Mouse (Mus musculus) gastrocnemius, postnatal 4 days (tissue): ENCODE measurements around the gene Tiam2. TPM values are rescaled to one million over a fixed set of nuclear protein-coding genes. Genes with fewer than 3 reads are reported as not detected.

Experiments used
- DNase-seq, 2 experiments: peaks; one replicate each; pipeline ENCODE4 v3.0.0; 2021 to 2022; ENCODE audit warnings: low spot score in 2 of 2, mixed read lengths in 2 of 2
- total RNA-seq, 2 experiments: library from RNA; stranded (reverse); gene quantifications; 2 replicates each; pipeline ENCODE4 v1.2.3; 2021

Tiam2 gene
- total RNA-seq, 2 experiments from 2014 or later = 8.4 to 9.7 TPM

DNA sequence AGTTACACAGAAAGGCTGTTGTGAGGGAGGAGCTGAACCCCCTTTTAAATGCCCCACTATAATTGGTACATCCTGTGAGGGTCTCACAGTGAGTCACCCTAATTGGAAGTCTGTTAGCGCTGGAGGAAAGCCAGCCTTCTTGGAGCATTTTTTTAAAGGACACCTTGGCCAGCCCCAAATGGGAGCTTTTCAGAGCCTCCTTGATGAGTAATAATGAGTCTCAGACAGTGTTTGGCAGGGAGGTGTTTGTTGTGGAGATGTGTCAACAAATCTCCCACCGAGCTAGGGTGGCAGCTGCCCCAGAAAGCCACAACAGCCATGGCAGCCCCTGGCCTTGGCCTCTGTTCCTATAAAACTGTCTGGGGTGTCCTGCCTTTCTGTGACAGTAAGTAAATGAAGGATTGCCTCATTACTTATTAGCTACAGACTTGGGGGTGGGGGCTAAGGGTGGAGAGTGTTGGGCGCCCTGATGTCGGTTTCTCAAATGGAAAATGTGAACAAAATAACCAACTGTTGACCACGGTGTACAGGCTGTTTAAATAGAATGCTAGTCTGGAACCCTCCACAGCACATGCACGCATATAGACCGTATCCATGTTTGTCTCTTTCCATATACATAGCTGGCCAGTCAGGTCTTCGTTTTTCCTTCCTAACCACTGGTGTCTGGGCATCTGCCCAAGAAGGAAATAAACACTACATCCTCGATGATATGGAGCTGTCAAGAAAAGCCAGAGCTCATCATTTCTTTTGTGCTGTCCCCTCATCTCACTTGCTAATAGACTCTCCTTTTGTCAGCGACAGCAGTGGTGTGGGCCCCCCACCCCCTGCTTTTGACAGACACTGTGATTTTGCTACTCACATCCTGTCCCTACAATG, 116.4 kb downstream of the Tiam2 start:
- no peak for DNase-seq

DNA sequence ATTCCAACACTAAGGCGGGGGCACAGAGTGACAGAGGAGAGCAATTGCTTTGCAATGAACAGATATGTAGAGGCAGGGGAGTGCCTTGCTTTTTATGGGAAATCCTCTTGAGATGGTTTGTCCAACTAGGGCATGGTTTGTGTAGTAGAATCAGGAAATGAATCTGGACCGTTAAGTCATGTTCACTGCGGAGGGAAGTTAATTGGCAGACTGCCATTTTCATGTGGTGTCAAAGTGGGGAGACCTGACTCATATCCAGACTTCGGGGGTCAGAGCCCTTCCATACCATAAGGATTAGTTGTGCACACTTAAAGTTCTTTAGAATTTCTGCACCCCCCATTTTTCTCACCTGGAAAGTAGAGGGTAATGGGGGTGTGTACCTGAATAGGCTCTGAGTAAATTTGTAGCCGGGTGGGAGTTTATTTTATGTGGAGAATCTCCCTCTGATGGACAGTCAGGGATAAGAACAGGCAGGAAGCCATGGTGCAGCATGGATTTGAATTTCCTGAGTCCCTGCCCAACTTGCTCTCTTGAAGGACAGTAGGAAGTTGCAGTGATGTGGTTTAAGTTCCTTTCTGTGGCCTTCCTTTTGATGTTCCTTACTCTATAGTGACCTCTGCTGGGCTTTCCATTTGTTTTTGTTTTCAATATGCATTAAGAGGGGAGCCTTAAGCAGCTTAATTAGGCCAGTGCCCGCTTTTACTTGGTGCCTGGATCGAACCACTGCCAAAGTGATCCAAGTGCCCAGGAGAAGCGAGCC, 120.0 kb downstream of the Tiam2 start:
- no peak for DNase-seq

DNA sequence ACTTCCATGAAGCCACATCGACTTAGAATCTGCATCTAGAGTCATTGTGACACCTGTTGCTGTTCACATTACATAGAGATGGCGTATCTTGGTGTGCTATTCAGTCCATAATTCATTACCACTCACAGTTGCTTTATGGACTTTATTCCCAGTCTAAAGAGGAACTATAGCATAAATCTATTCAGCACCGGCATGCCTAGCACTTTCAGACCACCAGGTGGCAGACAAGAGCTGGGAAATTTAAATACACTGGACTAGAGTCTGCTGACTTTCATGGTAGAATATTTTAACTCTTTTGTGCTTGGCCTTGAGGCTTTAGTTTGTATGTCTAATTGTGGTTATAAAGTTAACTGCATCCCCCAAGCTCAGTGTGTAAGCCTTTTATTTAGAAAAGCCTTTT, 122.4 kb downstream of the Tiam2 start:
- DNase-seq = peak; percentile 35 to 44

GRCm38 (mm10) chr17:3451077-3451476, 124.7 kb downstream of the Tiam2 start:
- peak in 1 of 2 experiments; percentile 44 for DNase-seq

- no peak for DNase-seq
Observed at GRCm38 (mm10) chr17:3452571-3453311, 126.4 kb downstream of the Tiam2 start.

DNA sequence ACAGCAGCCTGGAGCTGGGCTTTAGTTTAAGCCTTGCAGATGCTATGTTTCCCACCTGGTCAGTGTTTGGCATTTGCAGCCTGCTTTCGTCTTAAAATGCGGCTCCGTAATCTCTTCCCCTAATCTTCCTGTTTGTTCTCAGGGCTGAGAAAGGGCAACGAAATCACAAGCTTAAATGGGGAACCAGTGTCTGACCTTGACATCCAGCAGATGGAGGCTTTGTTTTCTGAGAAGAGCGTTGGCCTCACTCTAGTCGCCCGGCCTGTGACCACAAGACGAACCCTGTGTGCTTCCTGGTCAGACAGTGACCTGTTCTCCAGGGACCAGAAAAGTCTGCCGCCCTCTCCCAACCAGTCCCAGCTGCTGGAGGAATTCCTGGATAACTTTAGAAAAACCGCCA, 127.6 kb downstream of the Tiam2 start:
- no peak for DNase-seq

DNA sequence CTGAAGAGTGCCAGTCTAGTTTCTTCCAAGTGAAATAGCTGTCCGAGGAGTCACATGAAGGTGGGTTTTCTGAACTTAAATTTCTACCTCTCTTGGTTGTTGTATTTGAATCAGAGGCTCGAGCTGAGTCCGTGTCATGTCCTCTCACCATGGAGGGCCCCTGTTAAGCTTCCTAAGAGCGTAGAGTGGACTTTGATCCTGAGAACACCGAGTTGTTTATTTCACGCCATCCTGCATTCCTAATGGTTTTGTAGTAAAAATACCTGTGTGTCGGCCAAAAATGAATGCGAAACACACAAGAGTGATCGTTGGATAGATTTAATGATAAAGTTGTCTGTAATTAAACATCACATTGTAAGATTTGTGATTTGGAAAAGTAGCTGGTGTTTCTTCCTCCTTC, 128.5 kb downstream of the Tiam2 start:
- no peak for DNase-seq

- no peak for DNase-seq
Observed at GRCm38 (mm10) chr17:3457914-3458681, 131.7 kb downstream of the Tiam2 start.

DNA sequence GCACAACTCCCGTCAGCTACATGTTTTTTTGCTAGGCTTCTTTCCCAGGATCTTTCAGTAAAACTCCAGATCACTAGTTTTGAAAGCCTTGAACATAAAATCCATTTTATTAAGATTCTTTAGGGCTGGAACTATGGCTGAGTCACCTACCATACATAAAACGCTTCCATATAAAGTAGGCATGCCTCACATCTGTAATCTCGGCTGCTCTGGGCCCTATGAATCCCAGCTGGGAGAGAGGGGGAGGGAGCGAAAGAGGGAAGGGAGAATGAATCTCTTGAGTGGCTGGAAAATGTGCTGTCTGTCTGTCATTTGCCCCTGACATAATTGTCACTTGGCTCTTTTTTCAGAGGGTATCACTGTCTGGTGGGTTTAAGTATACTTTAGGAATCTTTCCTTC, 139.5 kb downstream of the Tiam2 start:
- DNase-seq = no peak

GRCm38 (mm10) chr17:3466681-3467080, 140.3 kb downstream of the Tiam2 start:
- no peak for DNase-seq

DNA sequence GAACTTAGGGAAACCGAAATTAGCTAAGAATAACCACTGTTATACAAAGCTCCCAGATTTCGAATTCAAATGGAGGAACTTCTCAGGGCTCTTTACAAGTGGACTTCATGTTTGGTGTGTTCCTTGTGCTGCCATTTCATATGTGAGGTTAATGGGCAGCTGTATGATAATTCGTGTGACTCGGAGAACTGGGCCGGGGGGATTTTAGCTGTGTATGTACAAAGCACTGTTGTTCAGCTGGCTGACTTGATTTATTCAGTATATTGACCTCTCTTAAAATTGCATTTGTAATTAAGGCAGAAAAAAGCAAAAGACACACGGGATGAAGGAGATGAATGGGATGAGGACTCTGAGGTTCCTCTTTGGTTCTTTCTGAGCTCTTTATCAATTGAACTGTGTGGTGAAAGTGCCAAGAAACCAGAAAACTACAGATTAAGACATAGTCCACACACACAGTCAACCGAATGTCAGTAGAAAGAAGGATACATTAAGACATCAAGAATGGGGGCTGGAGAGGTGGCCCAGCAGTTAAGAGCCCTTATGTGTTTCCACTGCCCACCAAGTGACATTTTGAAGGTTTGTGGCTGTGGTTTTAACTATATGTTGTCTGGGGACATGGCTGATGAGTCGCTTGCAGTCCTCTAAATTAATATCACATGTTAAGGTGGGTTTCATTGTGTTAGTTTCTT, 141.4 kb downstream of the Tiam2 start:
- no peak for DNase-seq

DNA sequence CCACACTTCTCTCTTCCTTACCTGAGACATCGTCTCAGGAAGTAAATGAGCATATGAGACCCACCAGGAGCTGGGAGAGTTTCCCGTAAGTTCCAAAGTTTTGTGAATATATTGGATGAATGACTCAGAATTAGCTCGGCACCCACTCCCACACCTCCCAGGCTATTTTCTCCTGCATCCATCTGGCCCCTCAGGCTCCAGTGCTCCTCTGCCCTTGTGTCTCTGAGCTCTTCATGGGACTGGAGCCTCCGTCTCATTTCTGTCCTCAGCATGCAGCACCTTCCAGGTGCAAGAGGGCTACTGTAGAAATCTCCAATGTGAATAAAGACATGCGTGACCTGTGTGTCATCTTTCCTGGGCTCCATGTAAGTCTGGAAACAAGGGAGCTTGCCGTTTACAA, 145.6 kb downstream of the Tiam2 start:
- DNase-seq = no peak

DNA sequence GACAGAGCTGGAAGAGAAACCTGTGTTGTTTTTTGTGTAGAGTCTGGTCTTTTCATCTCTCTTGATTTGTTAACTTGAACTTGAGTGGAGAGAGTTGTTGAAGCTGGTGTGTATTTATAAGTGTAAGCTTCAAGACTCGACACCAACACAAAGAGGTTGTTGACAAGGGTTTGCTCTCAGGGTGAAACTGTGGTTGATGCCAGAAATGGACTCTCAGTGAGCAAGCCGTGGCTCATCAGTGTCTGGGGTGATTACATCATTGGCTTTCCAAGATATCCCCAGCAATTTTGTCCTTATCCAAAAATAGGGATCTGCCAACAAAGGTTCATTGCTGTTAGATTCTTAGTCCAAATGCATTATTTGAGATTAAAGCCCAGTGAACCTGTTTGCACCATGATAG, 150.2 kb downstream of the Tiam2 start:
- no peak for DNase-seq

DNA sequence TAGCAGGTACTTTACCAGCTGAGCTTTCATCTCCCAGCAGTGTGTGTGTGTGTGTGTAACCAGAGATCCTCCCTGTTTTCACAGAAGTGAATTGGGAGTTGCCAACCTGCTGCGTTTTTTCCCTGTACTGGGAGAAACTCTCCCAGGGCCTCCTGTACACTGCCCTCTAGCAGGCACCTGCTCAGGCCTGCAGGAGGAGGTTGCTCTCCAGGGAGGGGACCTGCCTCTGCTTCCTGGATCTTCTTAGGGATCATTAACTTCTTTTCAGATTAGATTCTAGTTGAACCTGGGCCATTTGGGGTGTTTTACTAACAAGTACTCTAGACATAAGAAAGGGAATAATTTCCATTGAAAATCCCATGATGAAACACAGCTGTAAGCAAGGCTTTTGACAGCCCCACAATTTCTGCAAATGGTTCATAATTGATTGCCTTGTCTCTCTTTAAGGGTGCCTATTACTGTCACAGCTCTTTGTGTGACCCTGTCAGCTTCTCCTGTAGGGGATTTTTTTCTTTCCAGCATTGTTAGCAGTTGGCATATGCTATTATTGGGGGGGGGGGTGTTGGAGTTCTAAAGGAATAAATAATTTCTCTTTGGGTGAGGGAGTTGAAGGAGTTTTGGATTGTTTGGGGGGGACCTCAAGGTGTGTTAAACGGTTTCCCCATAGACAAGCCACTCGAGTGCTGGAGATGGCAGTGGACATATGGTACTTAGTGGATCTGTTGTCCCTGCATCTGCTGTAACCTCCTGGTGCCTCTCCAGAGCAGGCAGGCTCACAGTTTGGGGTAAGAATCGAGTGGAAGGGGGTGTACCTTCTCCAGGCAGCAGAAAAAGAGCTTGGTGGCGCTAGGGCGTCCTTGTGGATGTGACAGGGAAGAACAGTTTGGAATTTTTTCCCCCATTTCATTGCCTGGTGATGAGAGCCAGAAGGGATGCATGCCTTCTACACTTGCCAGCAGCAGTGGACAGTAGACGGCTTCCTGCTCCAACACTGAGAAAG, 155.5 kb downstream of the Tiam2 start:
- DNase-seq = no peak

DNA sequence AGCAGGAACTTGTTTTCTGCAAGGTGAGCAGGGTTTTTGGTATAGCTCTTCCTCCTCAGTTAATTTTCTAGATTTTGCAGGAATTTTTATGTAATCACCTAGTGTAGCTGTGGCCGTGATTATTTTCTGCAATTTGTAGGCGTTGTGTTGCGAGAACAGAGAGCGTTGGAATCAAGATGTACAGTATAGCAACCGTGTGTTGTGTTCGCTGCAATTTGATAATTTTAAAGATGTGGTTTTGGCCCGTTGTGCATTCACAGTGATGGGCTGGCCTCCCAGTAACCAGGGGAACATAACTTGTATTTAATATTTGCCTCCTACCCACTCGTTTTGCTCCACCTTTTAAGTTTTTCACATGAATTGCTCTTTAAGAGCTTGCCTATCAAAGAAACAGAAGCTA, 156.7 kb downstream of the Tiam2 start:
- DNase-seq = no peak

DNA sequence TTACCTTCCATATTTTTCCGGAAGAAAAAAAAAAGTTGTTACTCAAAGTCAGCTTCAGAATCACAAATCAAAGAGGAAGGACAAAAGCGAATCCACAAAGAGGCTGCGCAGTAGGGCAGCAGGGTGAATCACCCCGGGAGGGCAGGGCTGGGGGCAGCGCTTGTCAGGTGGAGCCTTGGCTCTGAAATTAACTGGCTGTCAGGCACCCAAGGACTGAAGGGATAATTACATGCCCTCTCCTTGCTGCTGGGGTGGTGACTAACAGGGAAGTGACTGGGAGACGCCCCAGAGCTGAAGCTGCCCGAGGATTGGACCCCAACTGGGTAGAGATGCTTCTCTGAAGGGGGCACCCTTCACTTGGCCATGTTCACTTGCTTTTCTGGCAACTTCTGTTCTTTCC, 159.5 kb downstream of the Tiam2 start:
- no peak for DNase-seq

DNA sequence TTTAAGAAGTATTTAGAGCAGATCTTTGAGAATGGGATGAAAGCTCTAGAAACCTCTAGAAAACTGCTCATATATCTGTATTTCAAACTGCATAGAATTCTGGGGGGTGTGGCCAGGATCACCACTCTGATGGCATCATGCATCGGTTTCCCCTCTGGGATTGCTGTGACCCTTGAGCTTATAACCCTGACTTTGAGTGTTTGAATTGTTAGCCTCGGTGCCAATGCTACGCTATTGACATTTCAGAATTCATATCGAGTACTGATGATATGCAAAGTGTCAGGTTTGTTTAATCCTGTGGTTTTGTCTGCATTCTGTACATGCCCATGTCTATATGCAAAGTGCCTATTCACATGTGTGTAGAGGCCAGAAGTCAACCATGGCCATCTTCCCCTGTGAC, 160.8 kb downstream of the Tiam2 start:
- no peak for DNase-seq

- no peak for DNase-seq
Observed at GRCm38 (mm10) chr17:3487721-3488601, 161.6 kb downstream of the Tiam2 start.
